Mouse (Mus musculus) embryonic facial prominence, embryonic 14.5 days (tissue): Measurements from ENCODE around the gene Tulp3. TPM values are rescaled to one million over a fixed set of nuclear protein-coding genes. Genes with fewer than 3 reads are reported as not detected.
A peak's percentile ranks its signal among the peaks of the same experiment; 100 is the strongest.

ENCODE experiments used
- ATAC-seq: fragments of 200-750 bp; cut with Nextera tagmentation; 2 replicates; pipeline ENCODE4 v1.8.0; 2017; ENCODE audit warnings: low read depth, moderate number of reproducible peaks, moderate TSS enrichment
- DNase-seq: peaks from one replicate; pipeline ENCODE4 v3.0.0-alpha.2; 2015; ENCODE audit warnings: low spot score
- H3K27ac ChIP-seq: fragments of 300-500 bp; sonication (generic); replicated peaks from 2 replicates; pipeline ENCODE4 v1.5.1; 2014; ENCODE audit warnings: low read depth, mild to moderate bottlenecking, low read length, moderate library complexity
- H3K27me3 ChIP-seq: fragments of 300-500 bp; sonication (generic); replicated peaks from 2 replicates; pipeline ENCODE4 v1.6.1; 2014; ENCODE audit warnings: low read length; ENCODE audit not compliant: control insufficient read depth, insufficient read depth
- H3K36me3 ChIP-seq: fragments of 300-500 bp; sonication (generic); 2 replicates; pipeline ENCODE4 v1.6.1; 2014; ENCODE audit warnings: low read length, mixed read lengths; ENCODE audit not compliant: control insufficient read depth, insufficient read depth
- H3K4me1 ChIP-seq: fragments of 300-500 bp; sonication (generic); 2 replicates; pipeline ENCODE4 v1.6.1; 2014; ENCODE audit warnings: antibody characterized with exemption, low read length; ENCODE audit not compliant: control insufficient read depth, insufficient read depth
- H3K4me2 ChIP-seq: fragments of 300-500 bp; sonication (generic); 2 replicates; pipeline ENCODE4 v1.6.1; 2014; ENCODE audit warnings: low read depth, mild to moderate bottlenecking, low read length, moderate library complexity, mixed read lengths
- H3K4me3 ChIP-seq: fragments of 300-500 bp; sonication (generic); 2 replicates; pipeline ENCODE4 v1.5.1; 2014; ENCODE audit warnings: low read depth, mild to moderate bottlenecking, low read length
- H3K9ac ChIP-seq: fragments of 300-500 bp; sonication (generic); 2 replicates; pipeline ENCODE4 v1.6.1; 2014; ENCODE audit warnings: low read depth, mild to moderate bottlenecking, low read length, moderate library complexity, mixed read lengths
- H3K9me3 ChIP-seq: fragments of 300-500 bp; sonication (generic); 2 replicates; pipeline ENCODE4 v1.6.1; 2016; ENCODE audit warnings: low read length; ENCODE audit not compliant: control insufficient read depth
- WGBS: fragments of 180-500 bp; shearing (Covaris S2); extraction: QIAGEN DNeasy Blood & Tissue Kit; methylation state at CpG from one replicate; pipeline ENCODE4 v1.1.7; 2014; 5-methylcytosine and 5-hydroxymethylcytosine counted together
- polyA plus RNA-seq: library from polyadenylated mRNA; unstranded; fragments of >200 nt; fragmentation: Nextera tagmentation; extraction: Ambion mirVana; gene quantifications from 2 replicates; pipeline ENCODE4 v1.2.1, GENCODE M21; 2014

Tulp3 gene
- polyA plus RNA-seq, 1 experiment from 2014 or later: 21.9 TPM

GRCm38 (mm10) chr6:128364721-128365120 is 9.1 kb upstream of the Tulp3 start:
- WGBS: 82% methylated on average over 6 of the region's 6 CpGs
- H3K4me2 ChIP-seq: peak overlapping the region; percentile 12; the same call in 1 of the 2 replicates
- no peaks in the 10 kb centered on the region for H3K9me3 ChIP-seq
- no peak overlapping the region for H3K27ac ChIP-seq
- no peak overlapping the region for H3K4me3 ChIP-seq
- no peak for DNase-seq
- no peaks in the 10 kb centered on the region for H3K27me3 ChIP-seq
- H3K4me1 ChIP-seq: peaks cover 8% of the 10 kb centered on the region; the same call in 1 of the 2 replicates
- no peak overlapping the region for H3K9ac ChIP-seq
- H3K36me3 ChIP-seq: peaks cover 42% of the 10 kb centered on the region
- ATAC-seq: no peak

- peak; percentile 7 for ATAC-seq
- Histone ChIP-seq H3K27ac (peak overlapping the region; percentile 95), H3K9ac (peak overlapping the region; percentile 93), H3K9me3 (no peaks in the 10 kb centered on the region), H3K4me2 (peak overlapping the region; percentile 74), H3K4me1 (peaks cover 8% of the 10 kb centered on the region; the same call in 1 of the 2 replicates), H3K27me3 (no peaks in the 10 kb centered on the region), H3K36me3 (peaks cover 35% of the 10 kb centered on the region), H3K4me3 (peak overlapping the region; percentile 73)
- DNase-seq: peak; percentile 63
- 1% methylated on average over 23 of the region's 46 CpGs for WGBS
Observed at GRCm38 (mm10) chr6:128363007-128363825, 7.6 kb upstream of the Tulp3 start.

GRCm38 (mm10) chr6:128362381-128363006 is 6.8 kb upstream of the Tulp3 start, which contains the start of the genes Rhno1 and Foxm1:
Rhno1 (minus strand) TSS chr6:128362911.
Foxm1 (plus strand) TSS chr6:128362967.
- peak within 1 kb of the TSS; percentile 95 for H3K27ac ChIP-seq
- DNase-seq: peak; percentile 93
- peak within 1 kb of the TSS; percentile 73 for H3K4me3 ChIP-seq
- peak; percentile 90 for ATAC-seq
- under 1% methylated on average over 27 of the region's 76 CpGs for WGBS
- H3K4me2 ChIP-seq: peak within 1 kb of the TSS; percentile 74
- peak within 1 kb of the TSS; percentile 93 for H3K9ac ChIP-seq
- H3K9me3 ChIP-seq: no peaks in the 10 kb centered on the region
- H3K4me1 ChIP-seq: peaks cover 8% of the 10 kb centered on the region; the same call in 1 of the 2 replicates
- H3K27me3 ChIP-seq: no peaks in the 10 kb centered on the region
- H3K36me3 ChIP-seq: peaks cover 36% of the 10 kb centered on the region

- Histone ChIP-seq H3K36me3 (peaks cover 36% of the 10 kb centered on the region), H3K9ac (peak overlapping the region; percentile 93), H3K4me3 (peak overlapping the region; percentile 73), H3K4me1 (peaks cover 8% of the 10 kb centered on the region; the same call in 1 of the 2 replicates), H3K9me3 (no peaks in the 10 kb centered on the region), H3K27me3 (no peaks in the 10 kb centered on the region), H3K4me2 (peak overlapping the region; percentile 74), H3K27ac (peak overlapping the region; percentile 95)
- DNase-seq (no peak), ATAC-seq (no peak)
- WGBS: 15% methylated on average over 9 of the region's 9 CpGs
Observed at GRCm38 (mm10) chr6:128361901-128362300, 6.2 kb upstream of the Tulp3 start.

GRCm38 (mm10) chr6:128358999-128359398 is 3.3 kb upstream of the Tulp3 start:
- H3K4me3 ChIP-seq: no peak overlapping the region
- peaks cover 23% of the 10 kb centered on the region for H3K36me3 ChIP-seq
- no peak for ATAC-seq
- 18% methylated on average over 2 of the region's 2 CpGs for WGBS
- H3K9me3 ChIP-seq: no peaks in the 10 kb centered on the region
- peak; percentile 51 for DNase-seq
- H3K27ac ChIP-seq: no peak overlapping the region
- H3K9ac ChIP-seq: no peak overlapping the region
- H3K4me2 ChIP-seq: no peak overlapping the region
- peaks cover 14% of the 10 kb centered on the region; the same call in 1 of the 2 replicates for H3K4me1 ChIP-seq
- H3K27me3 ChIP-seq: no peaks in the 10 kb centered on the region

- peak; percentile 83 for DNase-seq
- no peaks in the 10 kb centered on the region for H3K27me3 ChIP-seq
- under 1% methylated on average over 22 of the region's 28 CpGs for WGBS
- peaks cover 32% of the 10 kb centered on the region for H3K36me3 ChIP-seq
- H3K4me1 ChIP-seq: peaks cover 10% of the 10 kb centered on the region; the same call in 1 of the 2 replicates
- peak; percentile 76 for ATAC-seq
- H3K27ac ChIP-seq: peak overlapping the region; percentile 90
- H3K9me3 ChIP-seq: no peaks in the 10 kb centered on the region
- H3K4me2 ChIP-seq: peak overlapping the region; percentile 79
- peak overlapping the region; percentile 79 for H3K4me3 ChIP-seq
- H3K9ac ChIP-seq: peak overlapping the region; percentile 80
Observed at GRCm38 (mm10) chr6:128355201-128355681, 410 bp downstream of the Tulp3 start.

GRCm38 (mm10) chr6:128354140-128354539 is 1.5 kb downstream of the Tulp3 start:
- WGBS: 39% methylated on average over 3 of the region's 3 CpGs
- Histone ChIP-seq H3K9me3 (no peaks in the 10 kb centered on the region), H3K4me1 (peaks cover 15% of the 10 kb centered on the region; the same call in 1 of the 2 replicates), H3K4me2 (peak overlapping the region; percentile 79), H3K27me3 (no peaks in the 10 kb centered on the region), H3K9ac (peak overlapping the region; percentile 40; the same call in 1 of the 2 replicates), H3K27ac (peak overlapping the region; percentile 90; the same call in 1 of the 2 replicates), H3K4me3 (peak overlapping the region; percentile 79), H3K36me3 (peaks cover 32% of the 10 kb centered on the region)
- no peak for ATAC-seq
- no peak for DNase-seq

- H3K4me2 ChIP-seq: no peak overlapping the region
- no peak overlapping the region for H3K9ac ChIP-seq
- 24% methylated on average over 7 of the region's 7 CpGs for WGBS
- H3K9me3 ChIP-seq: no peaks in the 10 kb centered on the region
- DNase-seq (peak; percentile 64), ATAC-seq (peak; percentile 45; the same call in 1 of the 2 replicates)
- H3K36me3 ChIP-seq: peaks cover 10% of the 10 kb centered on the region
- peaks cover 22% of the 10 kb centered on the region; the same call in 1 of the 2 replicates for H3K4me1 ChIP-seq
- no peaks in the 10 kb centered on the region for H3K27me3 ChIP-seq
- H3K4me3 ChIP-seq: no peak overlapping the region
- H3K27ac ChIP-seq: peak overlapping the region; percentile 67
Observed at GRCm38 (mm10) chr6:128349711-128350110, 5.9 kb downstream of the Tulp3 start.
